Mouse (Mus musculus) urinary bladder, adult 18-20 months (tissue): ENCODE data around the gene Tmem129.
A peak's percentile ranks its signal among the peaks of the same experiment; 100 is the strongest.

Experiments used
- DNase-seq, 2 experiments: peaks; one replicate each; pipeline ENCODE4 v3.0.0; 2022; ENCODE audit warnings: low spot score in 2 of 2, mixed read lengths in 2 of 2

The Tmem129 gene

GRCm38 (mm10) chr5:33637606-33638350 is 20.4 kb downstream of the Tmem129 start:
- DNase-seq: no peak

- no peak for DNase-seq
Observed at GRCm38 (mm10) chr5:33635361-33635760, 22.9 kb downstream of the Tmem129 start.

GRCm38 (mm10) chr5:33632526-33632925 is 25.7 kb downstream of the Tmem129 start:
- no peak for DNase-seq

GRCm38 (mm10) chr5:33630615-33631014 is 27.6 kb downstream of the Tmem129 start:
- no peak for DNase-seq

GRCm38 (mm10) chr5:33630061-33630460 is 28.2 kb downstream of the Tmem129 start:
- peak in 1 of 2 experiments; percentile 44 for DNase-seq

GRCm38 (mm10) chr5:33629301-33629987 is 28.8 kb downstream of the Tmem129 start, which contains the start of the genes Fam53a and Gm9903:
Gene Fam53a, minus strand, starts transcription at chr5:33629635.
Gene Gm9903, plus strand, starts transcription at chr5:33629925.
- peak; percentile 99 to 100 for DNase-seq

GRCm38 (mm10) chr5:33628820-33629300 is 29.4 kb downstream of the Tmem129 start:
- DNase-seq: peak; percentile 38 to 78

- no peak for DNase-seq
Observed at GRCm38 (mm10) chr5:33627968-33628367, 30.2 kb downstream of the Tmem129 start.

- DNase-seq: no peak
Observed at GRCm38 (mm10) chr5:33623766-33624165, 34.5 kb downstream of the Tmem129 start.

GRCm38 (mm10) chr5:33622671-33623070 is 35.5 kb downstream of the Tmem129 start:
- no peak for DNase-seq

GRCm38 (mm10) chr5:33614391-33614790 is 43.8 kb downstream of the Tmem129 start:
- no peak for DNase-seq

GRCm38 (mm10) chr5:33611795-33612194 is 46.4 kb downstream of the Tmem129 start:
- DNase-seq: no peak

- DNase-seq: no peak
Observed at GRCm38 (mm10) chr5:33609226-33609625, 49.0 kb downstream of the Tmem129 start.

GRCm38 (mm10) chr5:33607434-33607833 is 50.8 kb downstream of the Tmem129 start:
- no peak for DNase-seq

- DNase-seq: no peak
Observed at GRCm38 (mm10) chr5:33606631-33607030, 51.6 kb downstream of the Tmem129 start.

GRCm38 (mm10) chr5:33605314-33605713 is 52.9 kb downstream of the Tmem129 start:
- DNase-seq: no peak
